Mouse (Mus musculus) neural tube, embryonic 14.5 days (tissue): ENCODE data around the gene Obsl1. TPM values are rescaled to one million over a fixed set of nuclear protein-coding genes. Genes with fewer than 3 reads are reported as not detected.
A peak's percentile ranks its signal among the peaks of the same experiment; 100 is the strongest.

ENCODE experiments used
- ATAC-seq: fragments of 200-750 bp; cut with Nextera tagmentation; 2 replicates; pipeline ENCODE4 v1.8.0; 2017; ENCODE audit warnings: low read depth, mild to moderate bottlenecking, moderate TSS enrichment, moderate library complexity
- H3K27ac ChIP-seq: fragments of 300-500 bp; sonication (generic); 2 replicates; pipeline ENCODE4 v1.5.1; 2014; ENCODE audit warnings: low read depth, mild to moderate bottlenecking, control low read depth, low read length, moderate library complexity, mixed read lengths
- H3K27me3 ChIP-seq: fragments of 300-500 bp; sonication (generic); 2 replicates; pipeline ENCODE4 v1.6.1; 2014; ENCODE audit warnings: low read length; ENCODE audit not compliant: control insufficient read depth, insufficient read depth
- H3K36me3 ChIP-seq: fragments of 300-500 bp; sonication (generic); 2 replicates; pipeline ENCODE4 v1.6.1; 2014; ENCODE audit warnings: low read length, mixed read lengths; ENCODE audit not compliant: control insufficient read depth, insufficient read depth
- H3K4me1 ChIP-seq: fragments of 300-500 bp; sonication (generic); 2 replicates; pipeline ENCODE4 v1.6.1; 2014; ENCODE audit warnings: low read length; ENCODE audit not compliant: control insufficient read depth, insufficient read depth
- H3K4me2 ChIP-seq: fragments of 300-500 bp; sonication (generic); 2 replicates; pipeline ENCODE4 v1.6.1; 2014; ENCODE audit warnings: mild to moderate bottlenecking, low read depth, low read length, control low read depth
- H3K4me3 ChIP-seq: fragments of 300-500 bp; sonication (generic); 2 replicates; pipeline ENCODE4 v1.5.1; 2014; ENCODE audit warnings: low read depth, low read length, control low read depth, mixed read lengths
- H3K9ac ChIP-seq: fragments of 300-500 bp; sonication (generic); replicated peaks from 2 replicates; pipeline ENCODE4 v1.6.1; 2014; ENCODE audit warnings: low read depth, mild to moderate bottlenecking, control low read depth, low read length, mixed read lengths
- H3K9me3 ChIP-seq: fragments of 300-500 bp; sonication (generic); 2 replicates; pipeline ENCODE4 v1.6.1; 2016; ENCODE audit warnings: low read length; ENCODE audit not compliant: control insufficient read depth
- WGBS: fragments of 180-500 bp; shearing (Covaris S2); extraction: QIAGEN DNeasy Blood & Tissue Kit; methylation state at CpG from one replicate; pipeline ENCODE4 v1.1.7; 2014; 5-methylcytosine and 5-hydroxymethylcytosine counted together
- polyA plus RNA-seq: library from polyadenylated mRNA; unstranded; fragments of >200 nt; fragmentation: Nextera tagmentation; extraction: Ambion mirVana; gene quantifications from 2 replicates; pipeline ENCODE4 v1.2.1, GENCODE M21; 2014

The Obsl1 gene
- polyA plus RNA-seq, 1 experiment from 2014 or later: 18.7 TPM

- no peak overlapping the region for H3K9ac ChIP-seq
- H3K4me1 ChIP-seq: peaks cover 15% of the 10 kb centered on the region
Measured at GRCm38 (mm10) chr1:75455948-75456347, 50.3 kb downstream of the Obsl1 start.

DNA sequence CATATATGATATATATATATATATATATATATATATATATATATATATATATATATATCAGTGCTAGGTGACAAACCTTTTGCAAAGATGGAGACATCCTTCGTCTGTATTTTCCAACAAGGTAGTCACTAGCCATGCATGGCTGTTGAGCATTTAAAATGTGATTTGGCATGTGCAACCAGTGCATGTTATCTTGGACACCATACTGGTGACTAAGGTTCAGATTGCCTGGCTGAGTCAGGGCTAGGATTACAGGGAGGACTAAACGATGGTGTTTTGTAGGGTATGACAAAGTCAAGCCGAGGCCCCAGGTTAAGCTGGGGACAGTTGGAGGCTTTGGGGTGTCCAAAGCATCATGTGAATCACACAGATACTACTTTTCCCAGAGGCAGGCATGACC is 50.8 kb downstream of the Obsl1 start:
- no peak overlapping the region for H3K4me2 ChIP-seq
- WGBS: 87% methylated on average over 3 of the region's 3 CpGs
- ATAC-seq: no peak

More at GRCm38 (mm10) chr1:75455948-75456347, 50.3 kb downstream of the Obsl1 start:
- H3K9me3 ChIP-seq: no peaks in the 10 kb centered on the region
- no peak overlapping the region for H3K27ac ChIP-seq
- H3K4me3 ChIP-seq: no peak overlapping the region
- no peaks in the 10 kb centered on the region for H3K36me3 ChIP-seq
- peak overlapping the region; percentile 16; the same call in 1 of the 2 replicates for H3K4me2 ChIP-seq
- peaks cover under 1% of the 10 kb centered on the region; the same call in 1 of the 2 replicates for H3K27me3 ChIP-seq
- WGBS: 9% methylated on average over 5 of the region's 5 CpGs
- ATAC-seq: peak; percentile 61; the same call in 1 of the 2 replicates

GRCm38 (mm10) chr1:75451900-75452299 is 54.4 kb downstream of the Obsl1 start:
- ATAC-seq: no peak
- 45% methylated on average over 5 of the region's 5 CpGs for whole genome bisulfite sequencing
- H3K27ac ChIP-seq: peak overlapping the region; percentile 34; the same call in 1 of the 2 replicates
- H3K4me3 ChIP-seq: peak overlapping the region; percentile 31
- H3K4me1 ChIP-seq: peaks cover 44% of the 10 kb centered on the region
- H3K9ac ChIP-seq: peak overlapping the region; percentile 64; the same call in 1 of the 2 replicates
- no peaks in the 10 kb centered on the region for H3K9me3 ChIP-seq
- peaks cover 4% of the 10 kb centered on the region for H3K27me3 ChIP-seq
- H3K4me2 ChIP-seq: peak overlapping the region; percentile 60
- no peaks in the 10 kb centered on the region for H3K36me3 ChIP-seq

More for the DNA sequence above, 50.8 kb downstream of the Obsl1 start:
- peaks cover 20% of the 10 kb centered on the region for H3K4me1 ChIP-seq
- no peak overlapping the region for H3K27ac ChIP-seq
- H3K9me3 ChIP-seq: no peaks in the 10 kb centered on the region
- H3K27me3 ChIP-seq: peaks cover 4% of the 10 kb centered on the region
- no peak overlapping the region for H3K9ac ChIP-seq
- H3K36me3 ChIP-seq: no peaks in the 10 kb centered on the region
- H3K4me3 ChIP-seq: no peak overlapping the region

DNA sequence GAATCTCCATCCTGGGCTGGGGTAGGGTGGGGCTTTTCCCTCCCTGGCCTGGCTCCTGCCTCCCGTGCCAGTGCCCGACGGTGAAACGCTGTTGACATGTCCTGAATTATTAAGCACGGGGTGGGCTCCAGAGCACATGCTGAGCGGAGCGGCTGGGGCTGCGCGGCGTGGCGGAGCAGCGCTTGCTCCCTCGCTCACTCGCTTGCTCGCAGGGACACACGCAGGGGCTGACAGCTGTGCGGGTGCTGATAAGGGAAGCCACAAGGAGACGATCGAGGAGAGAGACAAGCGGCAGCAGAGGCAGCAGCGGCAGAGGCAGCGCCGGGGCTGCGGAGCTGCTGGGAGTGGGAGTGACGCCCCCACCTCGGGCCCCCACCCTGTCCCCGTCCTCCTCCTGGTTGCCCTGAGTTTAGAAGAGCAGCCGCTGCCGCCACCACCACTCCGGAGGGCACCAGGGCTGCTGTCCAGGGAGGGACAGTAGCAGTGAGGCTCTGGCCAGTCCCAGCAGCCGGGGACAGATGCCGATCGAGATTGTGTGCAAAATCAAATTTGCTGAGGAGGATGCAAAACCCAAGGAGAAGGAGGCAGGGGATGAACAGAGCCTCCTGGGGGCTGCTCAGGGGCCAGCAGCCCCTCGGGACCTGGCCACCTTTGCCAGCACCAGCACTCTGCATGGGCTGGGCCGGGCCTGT is 55.8 kb downstream of the Obsl1 start, which contains the start of gene Asic4:
Asic4 (plus strand) TSS at position 123 of the 692 bp plus-strand sequence.
- Histone ChIP-seq H3K4me2 (peak within 1 kb of the TSS; percentile 60), H3K27me3 (peaks cover 4% of the 10 kb centered on the region), H3K9me3 (no peaks in the 10 kb centered on the region), H3K9ac (peak within 1 kb of the TSS; percentile 64), H3K4me3 (peak within 1 kb of the TSS; percentile 31), H3K36me3 (no peaks in the 10 kb centered on the region), H3K27ac (peak within 1 kb of the TSS; percentile 57), H3K4me1 (peaks cover 56% of the 10 kb centered on the region)
- WGBS: 2% methylated on average over 31 of the region's 35 CpGs
- ATAC-seq: peak; percentile 5; the same call in 1 of the 2 replicates

DNA sequence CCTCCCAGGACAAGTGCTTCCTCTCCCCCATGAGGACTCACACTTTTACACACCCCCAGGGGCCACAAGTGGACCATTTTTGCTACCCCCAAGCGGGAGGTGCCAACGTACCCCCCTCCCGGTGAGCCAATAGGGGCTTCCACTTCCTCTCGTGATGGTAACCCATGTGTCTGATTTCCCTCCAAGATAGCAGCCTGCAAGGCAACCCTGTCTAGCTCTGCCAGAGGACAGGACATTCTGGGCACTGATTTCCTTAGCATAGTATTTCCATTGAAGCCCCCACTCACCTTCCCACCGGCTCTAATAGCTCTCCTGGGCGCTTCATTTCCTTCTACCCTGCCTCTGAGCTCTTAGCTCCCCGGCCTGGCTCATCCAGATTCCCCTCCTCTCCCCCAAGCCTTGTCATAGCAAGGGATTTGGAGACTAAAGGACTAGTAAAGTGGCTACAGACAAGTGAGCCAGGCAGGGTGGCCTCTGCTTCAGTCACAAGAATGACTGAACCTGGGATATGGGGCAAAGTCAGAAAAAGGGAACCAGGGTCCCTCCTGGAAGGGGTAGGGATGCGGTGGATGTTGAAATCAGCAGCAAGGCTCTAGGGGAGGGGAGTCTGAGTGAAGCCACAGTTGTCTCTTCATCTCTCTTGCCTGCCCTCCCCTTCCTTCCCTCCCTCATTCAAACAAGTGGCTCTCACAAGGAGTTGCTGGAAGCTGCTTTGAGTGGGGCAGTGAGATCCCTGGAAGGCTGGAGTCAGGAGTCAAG is 56.7 kb downstream of the Obsl1 start:
- H3K4me2 ChIP-seq: peak overlapping the region; percentile 60
- H3K9me3 ChIP-seq: no peaks in the 10 kb centered on the region
- peaks cover 4% of the 10 kb centered on the region for H3K27me3 ChIP-seq
- H3K36me3 ChIP-seq: no peaks in the 10 kb centered on the region
- peak overlapping the region; percentile 31; the same call in 1 of the 2 replicates for H3K4me3 ChIP-seq
- 3% methylated on average over 8 of the region's 8 CpGs for WGBS
- peak overlapping the region; percentile 57; the same call in 1 of the 2 replicates for H3K27ac ChIP-seq
- ATAC-seq: no peak
- peaks cover 65% of the 10 kb centered on the region for H3K4me1 ChIP-seq
- H3K9ac ChIP-seq: no peak overlapping the region; the same call in 1 of the 2 replicates

- Histone ChIP-seq H3K4me3 (peak overlapping the region; percentile 9), H3K27ac (peak overlapping the region; percentile 57; the same call in 1 of the 2 replicates), H3K4me2 (peak overlapping the region; percentile 60; the same call in 1 of the 2 replicates), H3K9me3 (no peaks in the 10 kb centered on the region), H3K27me3 (peaks cover 4% of the 10 kb centered on the region), H3K9ac (peak overlapping the region; percentile 21; the same call in 1 of the 2 replicates), H3K4me1 (peaks cover 71% of the 10 kb centered on the region), H3K36me3 (no peaks in the 10 kb centered on the region)
- 0% methylated on average over 11 of the region's 14 CpGs for WGBS
- no peak for ATAC-seq
Measured at GRCm38 (mm10) chr1:75448937-75449336, 57.3 kb downstream of the Obsl1 start.

- no peak for ATAC-seq
- Histone ChIP-seq H3K9ac (peak overlapping the region; percentile 28; the same call in 1 of the 2 replicates), H3K27ac (peak overlapping the region; percentile 67; the same call in 1 of the 2 replicates), H3K27me3 (peaks cover 4% of the 10 kb centered on the region), H3K4me1 (peaks cover 80% of the 10 kb centered on the region), H3K4me2 (peak overlapping the region; percentile 12; the same call in 1 of the 2 replicates), H3K36me3 (no peaks in the 10 kb centered on the region), H3K4me3 (no peak overlapping the region), H3K9me3 (no peaks in the 10 kb centered on the region)
- WGBS: 2% methylated on average over 7 of the region's 7 CpGs
Measured at GRCm38 (mm10) chr1:75448052-75448431, 58.2 kb downstream of the Obsl1 start.

DNA sequence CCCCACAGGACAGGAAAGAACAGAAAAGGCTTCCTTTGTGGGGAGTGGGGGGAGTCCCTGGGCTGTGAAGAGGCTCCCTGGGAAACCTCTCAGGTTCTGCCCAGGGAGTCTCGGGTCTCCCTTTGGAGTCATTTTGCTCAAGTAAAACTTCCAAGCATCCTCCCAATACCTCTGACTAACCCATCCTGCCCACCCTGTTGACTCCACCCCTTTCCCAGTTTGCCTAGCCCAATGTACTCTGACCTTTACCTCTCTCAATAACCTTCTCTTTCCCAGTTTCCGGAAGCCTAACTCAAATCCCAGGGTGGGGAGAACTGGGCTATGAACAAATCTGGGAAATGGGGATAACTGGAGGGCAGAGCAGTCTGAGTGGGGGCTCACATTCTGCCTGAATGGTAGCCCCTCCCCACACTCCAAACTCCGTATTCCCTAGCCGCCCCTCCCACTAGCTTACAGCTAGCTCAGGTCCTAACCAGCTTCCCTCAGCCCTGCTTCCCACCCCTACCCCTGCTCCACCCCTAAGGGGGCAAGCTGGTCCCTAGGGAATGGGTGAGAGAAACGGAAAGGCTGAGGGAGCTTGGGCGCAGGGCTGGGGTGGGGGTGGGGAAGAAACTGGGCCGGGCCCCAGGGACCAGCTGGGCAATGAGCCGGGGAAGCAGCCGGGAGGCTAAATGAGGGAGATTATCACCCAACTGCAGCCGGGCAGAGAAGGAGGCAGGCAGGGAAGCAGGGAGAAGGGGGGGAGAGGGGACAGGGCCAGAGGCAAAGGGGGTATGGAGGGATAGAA is 58.8 kb downstream of the Obsl1 start:
- Histone ChIP-seq H3K9me3 (no peaks in the 10 kb centered on the region), H3K27me3 (peaks cover 4% of the 10 kb centered on the region), H3K4me1 (peaks cover 86% of the 10 kb centered on the region), H3K27ac (peak overlapping the region; percentile 74; the same call in 1 of the 2 replicates), H3K4me3 (no peak overlapping the region), H3K4me2 (peak overlapping the region; percentile 32; the same call in 1 of the 2 replicates), H3K9ac (peak overlapping the region; percentile 37; the same call in 1 of the 2 replicates), H3K36me3 (no peaks in the 10 kb centered on the region)
- 4% methylated on average over 10 of the region's 10 CpGs for WGBS
- no peak for ATAC-seq
